ENCODE assay signal across 9 mouse cellular contexts in the genomic region with DNA sequence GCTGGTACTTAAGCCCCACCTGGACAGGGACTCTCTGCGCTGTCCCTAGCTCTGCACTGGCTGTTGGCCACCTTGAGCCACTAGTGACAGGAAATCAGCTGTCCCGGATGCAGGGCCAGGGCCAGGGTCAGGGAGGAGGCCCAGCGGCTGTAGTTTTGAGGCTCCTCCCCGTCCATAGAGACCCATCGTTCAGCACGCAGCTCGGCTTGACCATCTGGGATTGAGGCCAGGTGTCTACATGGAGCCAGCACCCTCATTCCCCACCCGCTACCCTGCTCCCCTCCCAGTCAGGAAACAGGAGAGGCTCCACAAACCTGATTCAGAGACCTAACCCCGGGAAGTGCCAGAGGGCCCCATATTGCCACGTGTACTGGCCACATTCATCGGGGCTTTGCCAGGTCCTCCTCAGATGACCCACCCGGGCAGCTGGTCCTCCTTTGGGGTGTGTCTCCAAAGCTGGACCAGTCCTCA. TPM values are rescaled to one million over a fixed set of nuclear protein-coding genes. Genes with fewer than 3 reads are reported as not detected.
DNase-seq lines count a peak whose midpoint lies in the region; ATAC-seq and TF ChIP-seq lines count a peak whose summit lies in the region.
"Had no signal": no experiment of that assay in that cellular context is flagged by ENCODE, and none has a peak within 500 bp of the region (broad histone marks: within the 10 kb centered on the region; RNA-seq: fewer than 3 reads in every experiment).

No protein-coding gene starts in this region.

- H3K36me3 ChIP-seq in stomach, postnatal 0 days (ENCODE audit: control insufficient read depth, insufficient read depth, low read length): no peaks in the 10 kb centered on the region

- 26% methylated on average over 12 of the region's 12 CpGs for WGBS in stomach, postnatal 0 days

- no peak for TF ChIP-seq CTCF in stomach, postnatal 0 days (IDR thresholded peaks at IDR 0.05; ENCODE audit: low read depth)

- no peaks in the 10 kb centered on the region for H3K9me3 ChIP-seq in stomach, postnatal 0 days (ENCODE audit: control insufficient read depth, low read length)

- H3K4me3 ChIP-seq in stomach, postnatal 0 days (ENCODE audit: low read depth, low read length): no peak overlapping the region

- peak; percentile 43 for DNase-seq in ovary, postnatal 14 days (ENCODE audit: low spot score)
- DNase-seq in ovary, postnatal 10 days (ENCODE audit: low spot score): no peak
- peak; percentile 90 to 92 for DNase-seq in heart, adult 9 months (ENCODE audit: low spot score in 2 of 2)
- peak; percentile 64 to 76 for DNase-seq in kidney, postnatal 4 days
- no peak for DNase-seq in stomach, postnatal 0 days (ENCODE audit: low spot score)
- DNase-seq in layer of hippocampus, postnatal 25 days (ENCODE audit: extremely low spot score in 1 of 2, low spot score in 1 of 2): no peak
- no peak for DNase-seq in right cerebral cortex, postnatal 10 days (ENCODE audit: low spot score in 2 of 2)
- DNase-seq in right cerebral cortex, adult 18-20 months: no peak
- DNase-seq: cerebellum, adult 11 months had no signal

- H3K27me3 ChIP-seq in stomach, postnatal 0 days (ENCODE audit: control insufficient read depth, insufficient read depth, low read length): no peaks in the 10 kb centered on the region

- H3K4me2 ChIP-seq in stomach, postnatal 0 days (replicated peaks; ENCODE audit: low read depth): no peak overlapping the region

- no peak for TF ChIP-seq EP300 in stomach, postnatal 0 days (optimal IDR thresholded peaks at IDR 0.05)

- peaks cover 24% of the 10 kb centered on the region for H3K4me1 ChIP-seq in stomach, postnatal 0 days (replicated peaks; ENCODE audit: control insufficient read depth, insufficient read depth)

- no peak overlapping the region; the same call in 1 of the 2 replicates for H3K9ac ChIP-seq in stomach, postnatal 0 days (ENCODE audit: low read length)

- ATAC-seq in stomach, postnatal 0 days (ENCODE audit: low FRiP score, low TSS enrichment): peak; percentile 4; the same call in 1 of the 2 replicates

- peak overlapping the region; percentile 56 for H3K27ac ChIP-seq in stomach, postnatal 0 days (replicated peaks)

RNA-seq across cellular contexts. Expression of a gene that starts 54.5 kb away (rescaled TPM):
- 3.2 and 3.6 TPM in 2 replicates for polyA plus RNA-seq in stomach, postnatal 0 days (2015; fragmentation: Nextera tagmentation; extraction: Ambion mirVana)
- total RNA-seq in layer of hippocampus, postnatal 25 days (2021): 10 to 100 TPM; 11.2 to 17.3 TPM

RNA-seq across cellular contexts. Expression of a gene that starts 54.6 kb away (rescaled TPM):
- polyA plus RNA-seq in stomach, postnatal 0 days (2015; fragmentation: Nextera tagmentation; extraction: Ambion mirVana): 182 and 185 TPM in 2 replicates
- total RNA-seq in layer of hippocampus, postnatal 25 days (2021): 10 to 100 TPM; 62.2 to 67.3 TPM

Comparison
In these comparisons a context has a peak if more than half of its experiments do, and no peak if none do; other contexts are left out.
1. DNase-seq: peak in ovary, postnatal 14 days (single experiment), heart, adult 9 months (2 of 2) and kidney, postnatal 4 days (2 of 2); none in ovary, postnatal 10 days (single experiment), stomach, postnatal 0 days (single experiment), layer of hippocampus, postnatal 25 days (0 of 2), right cerebral cortex, postnatal 10 days (0 of 2) and right cerebral cortex, adult 18-20 months (single experiment).